Mouse (Mus musculus) heart, embryonic 14.5 days (tissue): ENCODE results near the gene Dnajb13. TPM values are rescaled to one million over a fixed set of nuclear protein-coding genes. Genes with fewer than 3 reads are reported as not detected.

ENCODE experiments used
- ATAC-seq: fragments of 200-750 bp; cut with Nextera tagmentation; 2 replicates; pipeline ENCODE4 v1.8.0; 2017; ENCODE audit warnings: low read depth, moderate TSS enrichment; ENCODE audit not compliant: insufficient number of reproducible peaks, insufficient read depth, low FRiP score
- H3K27ac ChIP-seq, 2 experiments: fragments of 200-500 bp in 1 of 2; fragments of 300-500 bp in 1 of 2; sonication (generic) in 1 of 2; replicated peaks in 1 of 2; 2 replicates each; pipeline ENCODE4 v1.5.1; 2012 to 2014; ENCODE audit warnings: low read depth in 2 of 2, low read length in 2 of 2, control low read depth in 1 of 2, mild to moderate bottlenecking in 1 of 2, mixed read lengths in 1 of 2; ENCODE audit not compliant: control insufficient read depth in 1 of 2, insufficient read depth in 1 of 2
- H3K27me3 ChIP-seq: fragments of 300-500 bp; sonication (generic); 2 replicates; pipeline ENCODE4 v1.6.1; 2014; ENCODE audit warnings: mild to moderate bottlenecking, low read length, control low read depth; ENCODE audit not compliant: control insufficient read depth, insufficient read depth
- H3K36me3 ChIP-seq: fragments of 300-500 bp; sonication (generic); 2 replicates; pipeline ENCODE4 v1.6.1; 2014; ENCODE audit warnings: mild to moderate bottlenecking, control low read depth, low read length, mixed read lengths; ENCODE audit not compliant: control insufficient read depth, insufficient read depth
- H3K4me1 ChIP-seq, 2 experiments: fragments of 200-500 bp in 1 of 2; fragments of 300-500 bp in 1 of 2; sonication (generic) in 1 of 2; 2 replicates each; pipeline ENCODE4 v1.6.1; 2012 to 2014; ENCODE audit warnings: low read length in 2 of 2, control low read depth in 1 of 2, mixed read lengths in 1 of 2; ENCODE audit not compliant: control insufficient read depth in 2 of 2, insufficient read depth in 2 of 2
- H3K4me2 ChIP-seq: fragments of 300-500 bp; sonication (generic); 2 replicates; pipeline ENCODE4 v1.6.1; 2014; ENCODE audit warnings: mild to moderate bottlenecking, low read length
- H3K4me3 ChIP-seq, 2 experiments: fragments of 200-500 bp in 1 of 2; fragments of 300-500 bp in 1 of 2; sonication (generic) in 1 of 2; 2 replicates each; pipeline ENCODE4 v1.5.1; 2012 to 2014; ENCODE audit warnings: low read length in 2 of 2, mild to moderate bottlenecking in 2 of 2, control low read depth in 1 of 2, low read depth in 1 of 2, moderate library complexity in 1 of 2; ENCODE audit not compliant: control insufficient read depth in 1 of 2, insufficient read depth in 1 of 2
- H3K9ac ChIP-seq: fragments of 300-500 bp; sonication (generic); 2 replicates; pipeline ENCODE4 v1.6.1; 2014; ENCODE audit warnings: mild to moderate bottlenecking, low read length
- H3K9me3 ChIP-seq: fragments of 300-500 bp; sonication (generic); 2 replicates; pipeline ENCODE4 v1.6.1; 2016; ENCODE audit warnings: low read length, control low read depth; ENCODE audit not compliant: control insufficient read depth
- WGBS: fragments of 180-500 bp; shearing (Covaris S2); extraction: QIAGEN DNeasy Blood & Tissue Kit; methylation state at CpG from one replicate; pipeline ENCODE4 v1.1.7; 2014; 5-methylcytosine and 5-hydroxymethylcytosine counted together
- polyA plus RNA-seq: library from polyadenylated mRNA; unstranded; fragments of >200 nt; fragmentation: Nextera tagmentation; extraction: Ambion mirVana; gene quantifications from 2 replicates; pipeline ENCODE4 v1.2.1, GENCODE M21; 2014

Gene Dnajb13
- polyA plus RNA-seq, 1 experiment from 2014 or later: not detected

DNA sequence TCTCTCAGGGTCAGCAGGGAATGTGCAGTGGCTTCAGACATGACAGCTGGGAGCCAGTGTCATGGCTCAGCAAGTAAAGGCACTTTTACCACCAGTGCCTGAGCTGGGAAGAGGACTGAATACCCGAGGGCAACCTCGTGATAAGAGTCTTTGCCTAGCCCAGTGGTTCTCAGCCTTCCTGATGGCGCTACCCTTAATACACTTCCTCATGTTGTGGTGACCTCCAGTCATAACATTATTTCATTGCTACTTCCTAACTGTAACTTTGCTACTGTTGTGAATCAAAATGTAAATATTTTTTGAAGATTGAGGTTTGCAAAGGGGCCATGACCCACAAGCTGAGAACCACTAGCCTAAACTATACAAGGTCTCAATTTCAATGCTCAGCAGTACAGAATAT is 6.1 kb downstream of the Dnajb13 start:
- Histone ChIP-seq H3K4me2 (no peak overlapping the region), H3K4me3 (no peak overlapping the region), H3K9ac (no peak overlapping the region), H3K9me3 (no peaks in the 10 kb centered on the region), H3K4me1 (no peaks in the 10 kb centered on the region), H3K27me3 (no peaks in the 10 kb centered on the region; the same call in 1 of the 2 replicates), H3K27ac (no peak overlapping the region), H3K36me3 (no peaks in the 10 kb centered on the region)
- 56% methylated on average over 3 of the region's 3 CpGs for WGBS
- ATAC-seq: no peak

DNA sequence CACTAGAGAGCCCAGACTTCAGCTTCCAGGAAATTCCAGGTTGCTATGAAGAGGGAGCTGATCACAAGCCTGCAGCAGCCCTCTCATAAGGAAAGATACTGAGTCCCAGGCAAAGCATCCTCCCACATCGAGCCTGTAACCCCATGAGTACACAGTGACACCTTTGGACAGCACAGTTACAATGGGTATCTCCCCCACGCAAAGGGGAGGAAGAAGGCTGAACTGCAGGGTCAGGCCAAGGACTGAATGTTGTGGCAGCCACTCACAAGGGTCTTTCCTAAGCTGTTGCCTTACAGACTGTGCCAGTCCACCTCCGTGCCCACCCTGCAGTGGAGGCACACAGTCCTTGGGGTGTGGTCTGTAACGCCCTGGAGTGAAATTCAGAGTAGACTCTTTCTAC is 8.3 kb downstream of the Dnajb13 start:
- no peaks in the 10 kb centered on the region for H3K4me1 ChIP-seq
- ATAC-seq: no peak
- H3K9me3 ChIP-seq: no peaks in the 10 kb centered on the region
- H3K27ac ChIP-seq: no peak overlapping the region
- H3K9ac ChIP-seq: no peak overlapping the region
- no peak overlapping the region for H3K4me2 ChIP-seq
- no peaks in the 10 kb centered on the region for H3K36me3 ChIP-seq
- H3K27me3 ChIP-seq: no peaks in the 10 kb centered on the region
- 64% methylated on average over 4 of the region's 4 CpGs for WGBS
- H3K4me3 ChIP-seq: no peak overlapping the region

DNA sequence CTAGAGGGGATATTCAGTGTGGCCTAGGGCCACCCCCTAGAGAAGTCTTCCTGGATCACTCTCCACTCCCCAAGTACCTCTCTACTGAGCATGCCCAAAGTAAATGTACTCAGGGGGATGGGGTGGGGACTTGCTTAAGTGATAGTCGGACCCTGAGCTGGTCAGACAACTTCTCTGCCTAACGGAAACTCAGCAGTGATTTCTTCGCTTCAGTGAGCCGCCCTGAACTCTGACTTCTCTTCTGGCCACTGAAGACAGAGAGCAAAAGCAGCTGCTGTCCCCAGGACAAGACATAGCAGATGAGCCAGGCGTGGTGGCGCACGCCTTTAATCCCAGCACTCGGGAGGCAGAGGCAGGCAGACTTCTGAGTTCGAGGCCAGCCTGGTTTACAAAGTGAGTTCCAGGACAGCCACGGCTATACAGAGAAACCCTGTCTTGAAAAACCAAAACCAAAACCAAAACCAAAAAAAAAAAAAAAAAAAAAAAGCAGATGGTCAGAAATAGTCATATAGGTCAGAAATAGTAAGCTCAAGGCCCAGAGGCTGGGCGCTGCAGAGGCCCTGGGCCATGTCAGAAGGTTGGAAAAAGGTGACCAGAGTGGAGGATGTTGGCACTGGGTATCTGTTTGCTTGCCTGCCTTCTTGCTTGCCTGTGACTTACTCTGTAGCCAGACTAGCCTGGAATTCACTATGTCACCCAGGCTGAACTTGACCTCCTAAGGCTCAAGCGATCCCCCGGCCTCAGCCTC is 9.8 kb downstream of the Dnajb13 start:
- Histone ChIP-seq H3K4me3 (no peak overlapping the region), H3K27me3 (no peaks in the 10 kb centered on the region), H3K36me3 (peaks cover 3% of the 10 kb centered on the region; the same call in 1 of the 2 replicates), H3K9ac (no peak overlapping the region), H3K27ac (no peak overlapping the region), H3K4me2 (no peak overlapping the region), H3K9me3 (no peaks in the 10 kb centered on the region), H3K4me1 (no peaks in the 10 kb centered on the region)
- 79% methylated on average over 13 of the region's 13 CpGs for WGBS
- no peak for ATAC-seq

DNA sequence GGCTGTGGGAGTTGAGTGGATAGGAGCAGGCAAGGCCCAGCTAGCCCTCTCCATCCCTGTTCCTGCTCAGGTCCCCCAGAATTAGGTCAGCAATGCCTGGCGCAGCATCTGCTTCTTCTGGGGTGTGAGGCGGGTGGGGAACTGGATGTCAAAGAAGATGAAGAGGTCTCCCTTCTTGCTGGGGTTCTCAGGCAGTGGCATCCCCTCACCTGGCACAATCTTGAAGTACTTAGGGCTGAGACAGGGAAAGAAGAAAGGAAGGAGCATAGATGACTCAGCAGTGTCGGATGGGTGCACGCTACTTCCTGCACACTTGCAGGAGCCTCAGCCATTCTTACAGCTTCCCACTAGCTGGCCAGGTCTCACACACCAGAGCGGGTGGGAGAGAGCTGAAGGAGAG is 11.7 kb downstream of the Dnajb13 start:
- H3K27ac ChIP-seq: no peak overlapping the region
- no peak for ATAC-seq
- H3K4me2 ChIP-seq: no peak overlapping the region
- H3K27me3 ChIP-seq: no peaks in the 10 kb centered on the region
- H3K4me3 ChIP-seq: no peak overlapping the region
- no peak overlapping the region for H3K9ac ChIP-seq
- H3K9me3 ChIP-seq: no peaks in the 10 kb centered on the region
- no peaks in the 10 kb centered on the region for H3K4me1 ChIP-seq
- whole genome bisulfite sequencing: 85% methylated on average over 5 of the region's 5 CpGs
- peaks cover 22% of the 10 kb centered on the region for H3K36me3 ChIP-seq

DNA sequence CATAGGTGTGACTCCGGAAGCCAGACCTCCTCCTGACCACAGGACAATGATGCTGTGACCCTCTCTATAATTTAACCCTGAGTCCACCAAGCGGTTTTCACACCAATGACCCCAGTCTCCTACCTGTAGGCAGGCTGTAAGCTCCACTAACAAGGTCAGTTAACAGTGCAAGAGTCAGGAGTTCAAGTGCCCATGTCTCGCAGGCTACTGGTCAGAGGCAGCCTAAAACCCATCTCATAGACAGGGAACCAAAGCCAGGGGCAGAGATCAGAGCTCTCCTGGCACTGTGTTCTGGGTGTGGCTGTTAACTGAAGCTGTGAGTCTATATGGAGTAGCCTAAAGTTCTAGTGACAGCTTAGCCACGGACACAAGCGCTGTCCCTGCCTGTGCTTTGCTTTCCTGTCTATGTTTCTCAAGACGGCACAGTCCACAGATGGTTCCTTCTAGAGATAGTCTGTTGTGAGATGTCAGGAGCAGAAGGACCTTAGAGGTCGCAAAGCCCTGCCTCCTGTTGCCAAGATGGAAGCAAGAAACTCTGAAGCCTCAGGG is 12.3 kb downstream of the Dnajb13 start:
- Histone ChIP-seq H3K36me3 (peaks cover 28% of the 10 kb centered on the region), H3K27me3 (no peaks in the 10 kb centered on the region), H3K4me2 (no peak overlapping the region), H3K4me3 (no peak overlapping the region), H3K9ac (no peak overlapping the region), H3K27ac (no peak overlapping the region), H3K9me3 (no peaks in the 10 kb centered on the region), H3K4me1 (no peaks in the 10 kb centered on the region)
- no peak for ATAC-seq
- 77% methylated on average over 7 of the region's 7 CpGs for WGBS

DNA sequence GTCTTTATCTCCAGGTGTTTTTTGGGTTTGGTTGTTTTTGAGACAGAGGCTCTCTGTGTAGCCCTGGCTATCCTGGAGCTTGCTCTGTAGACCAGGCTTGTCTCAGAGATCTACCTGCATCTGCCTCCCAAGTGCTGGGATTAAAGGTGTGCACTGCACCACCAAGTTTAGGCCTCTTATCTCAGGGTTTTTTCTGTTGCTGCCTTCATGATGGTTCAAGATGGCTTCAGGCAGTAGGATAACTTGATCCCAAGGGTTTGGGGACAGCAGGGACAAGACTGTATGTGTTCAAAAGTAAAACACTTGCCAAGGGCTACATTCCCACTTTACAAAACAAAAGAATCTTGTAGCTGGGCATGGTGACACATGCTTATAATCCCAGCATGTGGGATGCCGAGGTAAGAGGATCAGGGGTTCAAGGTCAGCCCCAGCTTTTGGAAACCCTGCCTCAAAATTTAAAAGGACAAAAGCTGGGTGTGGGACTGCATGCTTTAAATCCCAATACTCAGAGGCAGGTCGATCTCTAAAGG is 12.9 kb downstream of the Dnajb13 start:
- H3K4me3 ChIP-seq: no peak overlapping the region
- no peaks in the 10 kb centered on the region for H3K27me3 ChIP-seq
- ATAC-seq: no peak
- no peak overlapping the region for H3K27ac ChIP-seq
- H3K9ac ChIP-seq: no peak overlapping the region
- H3K4me2 ChIP-seq: no peak overlapping the region
- H3K9me3 ChIP-seq: no peaks in the 10 kb centered on the region
- H3K4me1 ChIP-seq: no peaks in the 10 kb centered on the region
- H3K36me3 ChIP-seq: peaks cover 34% of the 10 kb centered on the region
- 57% methylated on average over 2 of the region's 2 CpGs for WGBS

DNA sequence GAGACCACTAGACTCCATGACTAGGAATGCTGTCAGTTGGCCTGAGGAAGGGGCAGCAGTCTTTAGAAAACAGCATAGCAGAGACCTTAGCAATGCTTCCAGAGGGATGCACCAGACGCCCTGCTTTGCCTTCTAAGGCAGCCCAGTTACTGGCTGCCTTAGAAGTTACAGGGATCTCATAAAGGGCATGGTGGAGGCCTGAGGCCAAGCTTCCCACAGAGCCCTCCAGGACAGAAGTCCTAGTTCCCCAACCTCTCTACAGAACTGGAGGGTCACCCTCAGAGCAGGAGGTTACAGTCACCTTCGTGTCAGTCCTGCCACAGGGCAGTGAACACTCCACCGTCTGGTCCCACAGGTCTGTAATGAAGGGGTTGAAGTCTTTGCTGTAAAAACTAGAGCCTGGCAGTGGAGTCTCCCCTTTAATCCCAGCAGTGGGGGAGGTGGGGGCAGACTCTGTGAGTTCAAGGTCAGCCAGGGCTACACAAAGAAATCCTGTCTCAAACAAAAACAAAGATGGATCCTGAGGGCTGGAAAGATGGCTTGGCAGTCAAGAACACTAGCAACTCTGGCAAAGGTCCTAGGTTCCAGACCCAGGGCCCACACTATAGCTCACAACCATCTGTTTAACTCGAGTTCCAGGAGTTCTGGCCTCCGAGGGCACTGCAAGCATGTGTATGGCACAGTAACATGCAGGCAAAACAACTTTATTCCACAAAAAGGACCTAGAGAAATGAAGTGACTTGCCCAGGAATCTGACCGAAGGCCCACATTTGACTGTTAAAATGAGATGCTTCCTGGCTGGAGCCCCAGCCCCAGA is 13.5 kb downstream of the Dnajb13 start:
- 74% methylated on average over 6 of the region's 6 CpGs for WGBS
- Histone ChIP-seq H3K27ac (no peak overlapping the region), H3K4me1 (peaks cover 3% of the 10 kb centered on the region in 2 experiments; a peak in 3 of 4 replicates), H3K9ac (no peak overlapping the region), H3K27me3 (no peaks in the 10 kb centered on the region), H3K4me2 (no peak overlapping the region), H3K9me3 (no peaks in the 10 kb centered on the region), H3K4me3 (no peak overlapping the region), H3K36me3 (peaks cover 40% of the 10 kb centered on the region)
- ATAC-seq: no peak
